Mouse (Mus musculus) MN1 (cell line): ENCODE measurements around the gene Rnf8.

Experiments
- DNase-seq: peaks from one replicate; pipeline ENCODE4 v3.0.0-alpha.2; 2016; ENCODE audit warnings: low spot score

The Rnf8 gene

GRCm38 (mm10) chr17:29680921-29681320 lies 66.3 kb downstream of the Rnf8 start:
- DNase-seq: no peak

- DNase-seq: no peak
These were observed 67.1 kb downstream of the Rnf8 start for GRCm38 (mm10) chr17:29681669-29682068.

GRCm38 (mm10) chr17:29682261-29682660 lies 67.7 kb downstream of the Rnf8 start:
- DNase-seq: no peak

- no peak for DNase-seq
These were observed 68.5 kb downstream of the Rnf8 start for GRCm38 (mm10) chr17:29683127-29683526.

GRCm38 (mm10) chr17:29684275-29684674 lies 69.7 kb downstream of the Rnf8 start:
- no peak for DNase-seq

GRCm38 (mm10) chr17:29686771-29687170 lies 72.2 kb downstream of the Rnf8 start:
- no peak for DNase-seq

GRCm38 (mm10) chr17:29687373-29687772 lies 72.8 kb downstream of the Rnf8 start:
- DNase-seq: no peak

- DNase-seq: no peak
These were observed 74.0 kb downstream of the Rnf8 start for GRCm38 (mm10) chr17:29688610-29689009.

GRCm38 (mm10) chr17:29690257-29690656 lies 75.7 kb downstream of the Rnf8 start:
- no peak for DNase-seq

GRCm38 (mm10) chr17:29692827-29693226 lies 78.2 kb downstream of the Rnf8 start:
- DNase-seq: no peak

GRCm38 (mm10) chr17:29693571-29693970 lies 79.0 kb downstream of the Rnf8 start:
- no peak for DNase-seq

GRCm38 (mm10) chr17:29694516-29694915 lies 79.9 kb downstream of the Rnf8 start:
- DNase-seq: no peak
